Mouse (Mus musculus) heart, postnatal 10 days (tissue): Measurements from ENCODE around the gene Eno1. TPM values are rescaled to one million over a fixed set of nuclear protein-coding genes. Genes with fewer than 3 reads are reported as not detected.
"Not testable (repeated sequence)": the region's sequence is repeated elsewhere in the genome, so short reads cannot be mapped to it uniquely, and the experiment has no call there.

ENCODE experiments used
- DNase-seq, 2 experiments: peaks; one replicate each; pipeline ENCODE4 v3.0.0; 2021
- intact Hi-C: fragments of 180-260 bp; cut with DNase I; formaldehyde crosslinking; loops from one replicate; pipeline ENCODE4 v1.15.1; 2025
- total RNA-seq, 2 experiments: library from RNA; stranded (reverse); gene quantifications; 2 replicates each; pipeline ENCODE4 v1.2.3; 2021

Eno1 gene
- total RNA-seq, 2 experiments from 2014 or later, result 231 to 243 TPM

GRCm38 (mm10) chr4:150275531-150275930 lies 39.0 kb downstream of the Eno1 start:
- intact Hi-C loops, result no loop called here
- no peak for DNase-seq

- DNase-seq, intact Hi-C loops: not testable (repeated sequence)
Observed at GRCm38 (mm10) chr4:150279336-150279735, 42.8 kb downstream of the Eno1 start.

GRCm38 (mm10) chr4:150280002-150280401 lies 43.5 kb downstream of the Eno1 start:
- no peak for DNase-seq
- intact Hi-C loops, result no loop called here

DNA sequence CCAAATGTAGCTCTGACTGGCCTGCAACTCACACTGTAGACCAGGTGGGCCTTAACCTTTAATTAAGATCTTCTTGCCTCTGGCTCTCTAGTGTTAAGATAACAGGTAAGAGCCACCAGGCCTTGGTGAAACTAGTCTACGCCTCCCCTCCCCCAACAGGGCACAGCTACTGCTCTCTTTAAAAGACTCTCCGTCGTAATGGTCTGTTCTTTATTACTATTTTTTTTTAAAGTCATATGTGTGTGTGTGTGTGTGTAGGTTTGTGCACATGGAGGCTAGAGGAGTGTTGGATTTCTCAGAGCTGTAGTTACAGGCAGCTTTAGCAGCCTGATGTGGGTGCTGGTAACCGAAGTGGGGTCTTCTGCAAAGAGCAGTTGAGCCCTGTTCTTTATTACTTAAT lies 43.9 kb downstream of the Eno1 start:
- DNase-seq, result peak in 1 of 2 experiments; percentile 27
- intact Hi-C loops, result no loop called here

DNA sequence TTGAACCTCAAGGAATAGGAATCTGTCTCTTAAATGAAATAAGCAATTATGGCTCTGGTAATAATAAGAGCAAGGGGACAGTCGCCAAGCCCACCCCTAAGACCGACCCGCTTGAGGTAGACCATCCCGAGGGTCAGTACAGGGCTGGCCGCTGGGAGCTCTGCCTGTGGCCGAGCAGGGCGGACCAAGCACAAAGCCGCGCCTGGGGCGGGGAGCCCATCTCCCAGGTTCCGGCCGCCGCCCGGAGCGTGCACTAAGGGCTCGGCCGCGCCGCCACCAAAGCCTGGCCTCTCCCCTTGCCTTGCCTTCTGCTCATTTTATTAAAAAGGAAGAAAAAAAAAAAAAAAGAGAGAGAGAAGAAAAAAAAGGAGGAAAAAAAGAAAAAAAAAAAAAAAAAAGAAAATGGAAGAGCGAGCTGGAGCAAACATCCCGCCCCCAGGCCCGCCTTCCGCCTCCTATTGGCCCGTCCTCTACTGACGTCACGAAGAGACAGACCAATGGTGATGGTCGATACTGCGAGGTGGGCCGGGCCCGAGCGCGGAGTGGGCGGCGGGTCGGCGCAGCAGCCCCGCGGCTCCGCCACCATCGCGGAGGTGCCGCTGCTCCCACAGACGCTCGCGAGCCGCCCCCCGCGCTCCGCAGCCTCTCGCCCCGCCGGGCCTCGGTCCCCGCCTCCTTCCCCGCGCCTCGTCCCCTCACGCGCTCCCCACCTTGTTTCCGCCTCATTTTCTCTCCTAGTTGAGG lies 44.7 kb downstream of the Eno1 start, which contains the start of gene Rere:
Gene Rere, plus strand, starts transcription at position 629 of the 744 bp plus-strand sequence.
- intact Hi-C loops, result no loop called here
- peak; percentile 99 to 100 for DNase-seq

DNA sequence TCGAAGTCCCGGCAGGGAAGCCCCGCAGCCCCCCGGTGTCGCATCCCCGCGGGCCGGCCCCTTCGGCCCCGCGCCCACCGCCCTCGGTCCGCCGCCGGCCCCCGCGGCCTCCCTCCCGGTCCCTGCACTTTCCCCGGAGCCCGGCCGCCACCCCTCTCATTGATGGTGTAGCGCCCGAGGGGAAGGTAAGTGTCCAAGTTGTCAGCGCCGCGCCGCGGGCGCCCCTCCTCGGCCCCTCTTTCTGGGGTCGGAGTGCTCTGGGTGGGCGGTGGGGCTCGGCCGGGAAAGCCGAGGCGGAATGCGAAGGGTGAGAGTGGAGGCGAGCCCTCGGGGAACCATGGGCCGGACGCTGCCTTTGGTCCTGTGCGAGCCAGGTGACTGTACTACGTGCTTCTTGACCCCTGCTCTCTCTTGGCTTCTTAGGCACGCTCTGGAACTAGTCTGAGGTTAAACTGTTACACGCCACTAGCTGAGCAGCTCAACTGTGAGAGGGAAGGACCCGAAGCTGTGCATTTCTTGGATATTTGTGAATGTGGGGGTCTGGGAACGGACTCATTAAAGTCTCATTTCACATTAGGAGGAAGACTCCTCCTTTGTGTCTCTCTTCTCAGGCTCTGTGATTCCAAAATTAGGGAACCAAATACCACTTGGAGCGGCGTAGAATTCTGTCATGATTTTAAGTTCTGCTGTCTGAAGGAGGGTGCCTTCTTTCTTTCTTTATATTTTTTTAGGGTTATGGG lies 45.5 kb downstream of the Eno1 start:
- intact Hi-C loops, result loop anchor here (2.0 kb wide), 1 partner anchor 25 kb away; no protein-coding TSS in a partner anchor
- DNase-seq, result peak; percentile 67 to 70

DNA sequence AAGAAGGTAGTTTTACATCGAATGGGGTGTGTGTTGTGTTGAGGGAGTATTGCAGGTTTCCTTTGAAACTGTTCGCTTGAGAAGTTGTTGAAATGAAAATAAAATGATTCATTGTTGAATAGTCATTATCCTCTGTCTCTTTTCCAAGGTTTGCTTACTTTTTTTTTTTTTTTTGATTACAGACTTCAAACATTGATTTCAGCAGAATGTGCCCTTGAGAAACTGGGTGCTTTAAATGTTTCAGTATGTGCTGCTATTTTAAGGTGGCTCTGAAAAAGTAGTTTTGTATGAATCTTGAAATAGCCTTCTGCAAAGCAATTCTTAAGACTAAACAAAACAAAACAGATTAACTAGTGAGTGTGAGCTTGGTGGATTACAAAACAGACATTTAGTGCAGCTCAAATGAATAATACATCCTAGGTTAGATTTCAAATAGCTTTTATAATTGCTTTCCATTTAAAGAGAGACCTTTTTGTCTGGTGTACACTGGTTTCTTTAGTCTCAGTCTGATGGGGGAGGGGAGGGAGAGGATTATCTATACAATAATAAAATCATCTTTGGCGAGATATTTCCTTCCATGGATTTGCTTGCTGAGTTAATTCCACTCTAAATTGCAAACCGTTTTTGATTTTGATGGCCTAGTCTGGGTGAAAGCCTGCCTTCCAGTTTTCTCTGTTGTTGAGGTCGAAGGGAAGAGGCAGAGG lies 46.3 kb downstream of the Eno1 start:
- DNase-seq, result no peak
- intact Hi-C loops, result loop anchor here (2.0 kb wide), 1 partner anchor 26 kb away; no protein-coding TSS in a partner anchor

GRCm38 (mm10) chr4:150283335-150283638 lies 46.8 kb downstream of the Eno1 start:
- peak in 1 of 2 experiments; percentile 17 for DNase-seq
- intact Hi-C loops, result loop anchor here (2.0 kb wide), 1 partner anchor 26 kb away; no protein-coding TSS in a partner anchor

GRCm38 (mm10) chr4:150283993-150284392 lies 47.5 kb downstream of the Eno1 start:
- intact Hi-C loops, result loop anchor here (2.0 kb wide), 1 partner anchor 27 kb away; no protein-coding TSS in a partner anchor
- DNase-seq, result peak in 1 of 2 experiments; percentile 41

GRCm38 (mm10) chr4:150286980-150287379 lies 50.5 kb downstream of the Eno1 start:
- intact Hi-C loops, result no loop called here
- DNase-seq, result no peak

DNA sequence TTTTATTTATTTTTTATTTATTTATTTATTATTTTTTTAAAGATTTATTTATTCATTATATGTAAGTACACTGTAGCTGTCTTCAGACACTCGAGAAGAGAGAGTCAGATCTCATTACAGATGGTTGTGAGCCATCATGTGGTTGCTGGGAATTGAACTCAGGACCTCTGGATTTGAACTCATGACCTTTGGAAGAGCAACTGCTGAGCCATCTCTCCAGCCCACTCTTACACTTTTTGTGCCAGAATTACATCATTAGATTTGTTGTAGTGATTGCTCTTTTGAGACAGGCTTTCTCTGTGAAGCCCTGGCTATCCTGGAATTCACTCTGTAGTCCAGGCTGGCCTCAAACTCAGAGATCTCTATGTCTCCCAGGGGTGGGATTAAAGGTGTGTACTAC lies 50.9 kb downstream of the Eno1 start:
- intact Hi-C loops, DNase-seq: not testable (repeated sequence)

GRCm38 (mm10) chr4:150291900-150292299 lies 55.4 kb downstream of the Eno1 start:
- DNase-seq, result no peak
- intact Hi-C loops, result no loop called here

DNA sequence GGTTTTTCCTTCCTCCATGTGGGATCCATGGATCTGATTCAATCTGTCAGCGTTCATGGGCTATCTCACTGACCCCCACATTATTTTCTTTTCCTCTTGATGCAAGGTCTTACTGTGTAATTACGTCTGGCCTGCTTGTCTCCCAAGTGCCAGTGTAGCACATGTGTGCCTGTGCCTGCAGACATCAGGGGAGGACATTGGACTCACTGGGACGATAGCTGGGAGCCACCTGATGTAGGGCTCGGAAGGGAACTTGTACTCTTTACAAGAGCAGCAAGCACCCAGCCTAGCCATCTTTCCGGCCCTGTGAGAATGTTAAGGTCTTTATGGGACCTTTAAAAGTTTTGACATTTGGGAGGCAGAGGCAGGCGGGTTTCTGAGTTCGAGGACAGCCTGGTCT lies 58.3 kb downstream of the Eno1 start:
- intact Hi-C loops, result no loop called here

DNA sequence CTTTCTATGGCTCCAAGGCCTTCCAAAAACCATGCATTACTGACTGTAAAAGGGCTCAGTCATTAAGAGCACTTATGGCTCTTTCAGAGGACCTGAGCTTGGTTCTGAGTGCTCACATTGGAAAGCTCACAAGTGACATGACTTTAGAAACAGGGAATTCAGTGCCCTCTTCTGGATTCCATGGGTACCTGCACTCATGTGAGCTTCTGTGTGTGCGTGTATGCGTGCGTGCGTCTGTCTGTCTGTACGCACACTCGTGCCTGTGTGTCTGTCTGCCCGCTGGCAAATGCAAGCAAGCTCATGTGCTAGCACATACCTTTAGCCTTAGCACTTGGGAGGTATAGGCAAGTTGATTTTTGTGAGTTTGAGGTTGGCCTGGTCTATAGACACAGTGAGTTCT lies 59.4 kb downstream of the Eno1 start:
- intact Hi-C loops, result no loop called here
- no peak for DNase-seq

More for the DNA sequence above, 58.3 kb downstream of the Eno1 start:
- no peak for DNase-seq

Other genes starting within 250 kb of the Eno1 start
- gene H6pd, start 227.7 kb upstream of the Eno1 start, total RNA-seq, result 10 to 100 TPM; 41.9 to 45.6 TPM
- 10 to 100 TPM; 23.5 to 24.2 TPM for gene Gpr157, start 149.4 kb upstream of the Eno1 start, total RNA-seq
- gene Slc2a5, start 117.4 kb upstream of the Eno1 start, total RNA-seq, result under 1 TPM in 1 of 2 experiments, not detected in 1; 0.25 TPM
- gene Slc2a7, start 87.7 kb upstream of the Eno1 start, total RNA-seq, result not detected
- gene Car6, start 35.4 kb upstream of the Eno1 start, total RNA-seq, result not detected
- 10 to 100 TPM; 62.1 to 68.0 TPM for gene Rere, start 44.9 kb downstream of the Eno1 start, total RNA-seq